In the genomic region with DNA sequence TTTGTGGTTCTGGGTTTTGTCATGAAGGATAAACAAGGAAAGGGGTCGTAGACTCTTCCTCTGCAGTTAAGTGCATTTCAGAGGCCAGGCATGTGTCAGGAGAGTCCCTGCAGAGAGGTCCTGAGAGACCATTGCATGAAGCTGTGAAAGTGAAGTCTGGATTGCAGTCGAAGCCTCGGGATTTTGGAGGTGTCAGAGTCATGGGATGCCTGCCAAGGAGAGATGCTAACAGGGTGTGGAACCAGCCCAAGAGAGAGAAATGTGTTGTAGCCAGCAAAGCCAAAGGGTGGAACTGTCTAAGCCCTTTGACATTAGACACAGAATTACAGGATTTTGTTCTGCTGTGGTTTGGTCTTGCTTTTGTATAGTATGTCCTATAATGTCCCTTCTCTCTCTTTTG, we compare ENCODE assay signal across 16 mouse cellular contexts.
DNase-seq lines count a peak whose midpoint lies in the region; ATAC-seq and TF ChIP-seq lines count a peak whose summit lies in the region.
"Had no signal": no experiment of that assay in that cellular context is flagged by ENCODE, and none has a peak within 500 bp of the region (broad histone marks: within the 10 kb centered on the region; RNA-seq: fewer than 3 reads in every experiment).

No protein-coding gene starts in this region.

- H3K4me2 ChIP-seq in hindbrain, postnatal 0 days (ENCODE audit: low read depth, low read length), result no peak overlapping the region
- H3K4me2 ChIP-seq in hindbrain, embryonic 14.5 days (replicated peaks), result no peak overlapping the region
- H3K4me2 ChIP-seq: intestine, embryonic 15.5 days; kidney, embryonic 15.5 days; liver, embryonic 11.5 days; lung, embryonic 14.5 days; midbrain, embryonic 13.5 days had no signal

- peaks cover 5% of the 10 kb centered on the region for H3K4me1 ChIP-seq in hindbrain, postnatal 0 days (ENCODE audit: insufficient read depth, low read length)
- H3K4me1 ChIP-seq in hindbrain, embryonic 14.5 days (replicated peaks; ENCODE audit: control insufficient read depth, insufficient read depth, low read length), result no peaks in the 10 kb centered on the region
- H3K4me1 ChIP-seq: intestine, embryonic 15.5 days; kidney, embryonic 15.5 days had no signal

- TF ChIP-seq CTCF in hindbrain, postnatal 0 days (IDR thresholded peaks at IDR 0.05; ENCODE audit: low read depth), result no peak
- no peak for TF ChIP-seq CTCF in brain, embryonic 14.5 days (IDR thresholded peaks at IDR 0.05; ENCODE audit: borderline replicate concordance, extremely low read depth, insufficient read depth, insufficient read length)

- WGBS in hindbrain, postnatal 0 days, result 45% methylated on average over 3 of the region's 3 CpGs
- 72% methylated on average over 3 of the region's 3 CpGs for WGBS in hindbrain, embryonic 14.5 days

- H3K9ac ChIP-seq in hindbrain, postnatal 0 days (replicated peaks; ENCODE audit: low read length), result no peak overlapping the region
- no peak overlapping the region for H3K9ac ChIP-seq in hindbrain, embryonic 14.5 days
- H3K9ac ChIP-seq: intestine, embryonic 15.5 days; kidney, embryonic 15.5 days; lung, embryonic 14.5 days; midbrain, embryonic 13.5 days had no signal

- no peaks in the 10 kb centered on the region for H3K27me3 ChIP-seq in hindbrain, postnatal 0 days (ENCODE audit: insufficient read depth, low read length)
- H3K27me3 ChIP-seq in hindbrain, embryonic 14.5 days (ENCODE audit: control insufficient read depth, insufficient read depth, low read length), result no peaks in the 10 kb centered on the region
- H3K27me3 ChIP-seq: CH12.LX; intestine, embryonic 15.5 days; kidney, embryonic 15.5 days; midbrain, embryonic 13.5 days had no signal

- no peak overlapping the region for H3K4me3 ChIP-seq in hindbrain, postnatal 0 days (ENCODE audit: low read length)
- H3K4me3 ChIP-seq in hindbrain, embryonic 14.5 days (replicated peaks; ENCODE audit: low read length), result no peak overlapping the region
- H3K4me3 ChIP-seq: intestine, embryonic 15.5 days; kidney, embryonic 15.5 days; midbrain, embryonic 13.5 days had no signal

- no peaks in the 10 kb centered on the region for H3K9me3 ChIP-seq in hindbrain, postnatal 0 days (ENCODE audit: low read length)
- no peaks in the 10 kb centered on the region for H3K9me3 ChIP-seq in hindbrain, embryonic 14.5 days (ENCODE audit: control insufficient read depth, low read length)
- H3K9me3 ChIP-seq: intestine, embryonic 15.5 days; kidney, embryonic 15.5 days; midbrain, embryonic 13.5 days had no signal

- no peaks in the 10 kb centered on the region for H3K36me3 ChIP-seq in hindbrain, postnatal 0 days (ENCODE audit: insufficient read depth, low read length)
- no peaks in the 10 kb centered on the region for H3K36me3 ChIP-seq in hindbrain, embryonic 14.5 days (replicated peaks; ENCODE audit: control insufficient read depth, insufficient read depth)
- H3K36me3 ChIP-seq: intestine, embryonic 15.5 days; kidney, embryonic 15.5 days; midbrain, embryonic 13.5 days had no signal

- no peak overlapping the region for H3K27ac ChIP-seq in hindbrain, postnatal 0 days
- H3K27ac ChIP-seq in hindbrain, embryonic 14.5 days, result no peak overlapping the region
- H3K27ac ChIP-seq: intestine, embryonic 15.5 days; kidney, embryonic 15.5 days; midbrain, embryonic 13.5 days had no signal

- ATAC-seq in hindbrain, postnatal 0 days, result no peak
- ATAC-seq in hindbrain, embryonic 14.5 days (ENCODE audit: low FRiP score), result no peak
- ATAC-seq: intestine, embryonic 15.5 days; midbrain, embryonic 13.5 days had no signal

- DNase-seq in hindbrain, postnatal 0 days (ENCODE audit: low spot score), result peak; percentile 20
- no peak for DNase-seq in hindbrain, embryonic 14.5 days (ENCODE audit: low spot score)
- DNase-seq in brain, embryonic 14.5 days (ENCODE audit: low read depth), result peak; percentile 46
- DNase-seq in cerebellum, adult 9-11 months, result peak; percentile 72
- peak; percentile 30 for DNase-seq in gastrocnemius, postnatal 25 days
- DNase-seq in layer of hippocampus, postnatal 10 days (ENCODE audit: low spot score in 2 of 2), result no peak
- DNase-seq in liver, result no peak
- DNase-seq in thymus, postnatal 25 days, result no peak
- DNase-seq: layer of hippocampus, postnatal 36 days; lung, embryonic 14.5 days; retina, postnatal 1 day had no signal

- TF ChIP-seq POLR2A in brain, embryonic 14.5 days (IDR thresholded peaks at IDR 0.05; ENCODE audit: borderline replicate concordance, extremely low read depth, insufficient read depth, insufficient read length, poor library complexity, severe bottlenecking), result no peak

Comparison
In these comparisons a context has a peak if more than half of its experiments do, and no peak if none do; other contexts are left out.
1. DNase-seq: peak in hindbrain, postnatal 0 days (single experiment), brain, embryonic 14.5 days (single experiment), cerebellum, adult 9-11 months (single experiment) and gastrocnemius, postnatal 25 days (single experiment); none in hindbrain, embryonic 14.5 days (single experiment), layer of hippocampus, postnatal 10 days (0 of 2), liver (single experiment) and thymus, postnatal 25 days (single experiment).